Mouse (Mus musculus) brain, embryonic 14.5 days (tissue): ENCODE measurements at regions not wholly inside any gene's neighbourhood (a gene's known extent, or its start where the extent isn't known, plus 50 kb on each side); places are given as distances from the start of the nearest gene placed in this dataset.

Source experiments
- CTCF ChIP-seq: fragments of 200-500 bp; IDR thresholded peaks from 2 replicates; pipeline ENCODE4 v1.5.1; 2012; ENCODE audit warnings: inconsistent platforms, mild to moderate bottlenecking, moderate library complexity, borderline replicate concordance; ENCODE audit not compliant: insufficient read depth, insufficient read length; ENCODE audit errors: extremely low read depth
- POLR2A ChIP-seq: fragments of 200-500 bp; IDR thresholded peaks from 2 replicates; pipeline ENCODE4 v1.6.1; 2012; ENCODE audit warnings: mild to moderate bottlenecking, inconsistent platforms, borderline replicate concordance; ENCODE audit not compliant: poor library complexity, insufficient read depth, insufficient read length, severe bottlenecking; ENCODE audit errors: extremely low read depth

DNA sequence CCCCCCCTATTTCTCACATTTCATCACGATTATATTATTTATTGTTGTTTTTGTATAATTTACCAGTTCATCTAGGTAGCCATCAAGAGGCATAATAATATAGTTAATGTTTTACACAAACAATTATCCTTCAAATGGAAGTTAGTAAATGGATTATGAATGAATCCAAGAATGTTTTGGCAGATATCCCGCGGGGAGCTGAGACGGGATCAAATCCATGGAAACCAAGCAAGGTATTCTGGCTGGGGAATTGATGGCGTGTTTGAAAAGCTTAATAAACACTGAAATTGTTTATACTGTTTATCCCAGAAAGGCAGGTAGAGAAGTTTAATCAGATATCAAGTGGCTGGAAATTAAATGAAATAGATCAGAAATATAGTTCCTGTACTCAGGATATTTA lies 98.0 kb downstream of the Tex36 start:
- TF ChIP-seq CTCF (no peak), POLR2A (no peak)
